Mouse (Mus musculus): ENCODE data around the gene Pin1rt1. TPM values are rescaled to one million over a fixed set of nuclear protein-coding genes. Genes with fewer than 3 reads are reported as not detected.

Pin1rt1 gene
- polyA plus RNA-seq, 1 experiment from 2014 or later: 0.18 TPM

GRCm38 (mm10) chr2:104710670-104711370 is 5.4 kb downstream of the Pin1rt1 start:
- Histone ChIP-seq H3K9ac (peak overlapping the region; percentile 83), H3K4me1 (peaks cover 19% of the 10 kb centered on the region), H3K4me3 (peak overlapping the region; percentile 74), H3K27ac (peak overlapping the region; percentile 91), H3K4me2 (replicated peaks) (peak overlapping the region; percentile 63), H3K27me3 (peaks cover 6% of the 10 kb centered on the region; the same call in 1 of the 2 replicates), H3K9me3 (replicated peaks) (no peaks in the 10 kb centered on the region), H3K36me3 (no peaks in the 10 kb centered on the region)
- WGBS: 19% methylated on average over 6 of the region's 6 CpGs
- 0 out of 2 replicates have a peak, but pooled peaks have one; percentile 8 for ATAC-seq (ENCODE audit: low FRiP score)

- Histone ChIP-seq H3K27me3 (peaks cover 6% of the 10 kb centered on the region; the same call in 1 of the 2 replicates), H3K4me3 (no peak overlapping the region), H3K4me1 (peaks cover 19% of the 10 kb centered on the region), H3K9ac (no peak overlapping the region), H3K27ac (no peak overlapping the region), H3K9me3 (replicated peaks) (no peaks in the 10 kb centered on the region), H3K4me2 (replicated peaks) (no peak overlapping the region), H3K36me3 (peaks cover 7% of the 10 kb centered on the region; the same call in 1 of the 2 replicates)
- 68% methylated on average over 6 of the region's 6 CpGs for WGBS
- ATAC-seq (ENCODE audit: low FRiP score): no peak
Measured at GRCm38 (mm10) chr2:104709786-104710337, 6.3 kb downstream of the Pin1rt1 start.

GRCm38 (mm10) chr2:104704355-104704754 is 11.8 kb downstream of the Pin1rt1 start:
- no peak for ATAC-seq (ENCODE audit: low FRiP score)
- Histone ChIP-seq H3K4me2 (replicated peaks) (no peak overlapping the region), H3K9ac (no peak overlapping the region), H3K4me1 (no peaks in the 10 kb centered on the region), H3K27me3 (no peaks in the 10 kb centered on the region), H3K9me3 (replicated peaks) (no peaks in the 10 kb centered on the region), H3K4me3 (no peak overlapping the region), H3K36me3 (peaks cover 16% of the 10 kb centered on the region), H3K27ac (no peak overlapping the region)
- 85% methylated on average over 3 of the region's 3 CpGs for WGBS

- Histone ChIP-seq H3K4me3 (no peak overlapping the region), H3K9me3 (replicated peaks) (no peaks in the 10 kb centered on the region), H3K9ac (no peak overlapping the region), H3K36me3 (peaks cover 16% of the 10 kb centered on the region), H3K27ac (no peak overlapping the region), H3K4me2 (replicated peaks) (no peak overlapping the region), H3K27me3 (no peaks in the 10 kb centered on the region), H3K4me1 (no peaks in the 10 kb centered on the region)
- WGBS: 80% methylated on average over 3 of the region's 3 CpGs
- ATAC-seq (ENCODE audit: low FRiP score): no peak
Measured at GRCm38 (mm10) chr2:104703158-104703557, 13.0 kb downstream of the Pin1rt1 start.

- WGBS: 89% methylated on average over 11 of the region's 11 CpGs
- H3K27ac ChIP-seq: no peak overlapping the region
- no peaks in the 10 kb centered on the region for H3K4me1 ChIP-seq
- no peaks in the 10 kb centered on the region for H3K27me3 ChIP-seq
- peaks cover 14% of the 10 kb centered on the region for H3K36me3 ChIP-seq
- no peak for ATAC-seq (ENCODE audit: low FRiP score)
- H3K9ac ChIP-seq: no peak overlapping the region
- no peaks in the 10 kb centered on the region for H3K9me3 ChIP-seq (replicated peaks)
- no peak overlapping the region for H3K4me3 ChIP-seq
- no peak overlapping the region for H3K4me2 ChIP-seq (replicated peaks)
Measured at GRCm38 (mm10) chr2:104699659-104700058, 16.5 kb downstream of the Pin1rt1 start.

GRCm38 (mm10) chr2:104692551-104692950 is 23.6 kb downstream of the Pin1rt1 start:
- H3K4me2 ChIP-seq (replicated peaks): no peak overlapping the region
- WGBS: 76% methylated on average over 2 of the region's 2 CpGs

GRCm38 (mm10) chr2:104690720-104691119 is 25.5 kb downstream of the Pin1rt1 start:
- Histone ChIP-seq H3K4me2 (replicated peaks) (no peak overlapping the region), H3K27ac (no peak overlapping the region), H3K9ac (no peak overlapping the region), H3K27me3 (no peaks in the 10 kb centered on the region), H3K4me1 (no peaks in the 10 kb centered on the region), H3K36me3 (0 out of 2 replicates have a peak, but pooled peaks cover 2% of the 10 kb centered on the region), H3K9me3 (replicated peaks) (no peaks in the 10 kb centered on the region), H3K4me3 (no peak overlapping the region)
- 79% methylated on average over 4 of the region's 4 CpGs for WGBS
- ATAC-seq (ENCODE audit: low FRiP score): no peak

More at GRCm38 (mm10) chr2:104692551-104692950, 23.6 kb downstream of the Pin1rt1 start:
- Histone ChIP-seq H3K36me3 (peaks cover 6% of the 10 kb centered on the region; the same call in 1 of the 2 replicates), H3K4me3 (no peak overlapping the region), H3K27ac (no peak overlapping the region), H3K9ac (no peak overlapping the region), H3K4me1 (no peaks in the 10 kb centered on the region), H3K27me3 (no peaks in the 10 kb centered on the region), H3K9me3 (replicated peaks) (no peaks in the 10 kb centered on the region)
- ATAC-seq (ENCODE audit: low FRiP score): no peak

GRCm38 (mm10) chr2:104688724-104689123 is 27.5 kb downstream of the Pin1rt1 start:
- H3K36me3 ChIP-seq: peaks cover 10% of the 10 kb centered on the region
- H3K27ac ChIP-seq: no peak overlapping the region
- WGBS: 75% methylated on average over 8 of the region's 8 CpGs
- no peaks in the 10 kb centered on the region for H3K27me3 ChIP-seq
- H3K4me2 ChIP-seq (replicated peaks): no peak overlapping the region
- H3K4me1 ChIP-seq: no peaks in the 10 kb centered on the region
- no peak overlapping the region for H3K4me3 ChIP-seq
- H3K9ac ChIP-seq: no peak overlapping the region
- H3K9me3 ChIP-seq (replicated peaks): no peaks in the 10 kb centered on the region
- ATAC-seq (ENCODE audit: low FRiP score): no peak

GRCm38 (mm10) chr2:104688321-104688720 is 27.9 kb downstream of the Pin1rt1 start:
- H3K27me3 ChIP-seq: no peaks in the 10 kb centered on the region
- WGBS: 78% methylated on average over 3 of the region's 3 CpGs
- peaks cover 14% of the 10 kb centered on the region for H3K36me3 ChIP-seq
- no peak overlapping the region for H3K9ac ChIP-seq
- no peak overlapping the region for H3K4me3 ChIP-seq
- no peak for ATAC-seq (ENCODE audit: low FRiP score)
- no peaks in the 10 kb centered on the region for H3K9me3 ChIP-seq (replicated peaks)
- no peak overlapping the region for H3K27ac ChIP-seq
- H3K4me2 ChIP-seq (replicated peaks): no peak overlapping the region
- no peaks in the 10 kb centered on the region for H3K4me1 ChIP-seq

GRCm38 (mm10) chr2:104687261-104687660 is 28.9 kb downstream of the Pin1rt1 start:
- no peak overlapping the region for H3K9ac ChIP-seq

GRCm38 (mm10) chr2:104685418-104685817 is 30.8 kb downstream of the Pin1rt1 start:
- Histone ChIP-seq H3K27ac (no peak overlapping the region), H3K36me3 (peaks cover 43% of the 10 kb centered on the region), H3K4me2 (replicated peaks) (no peak overlapping the region), H3K4me1 (no peaks in the 10 kb centered on the region), H3K27me3 (no peaks in the 10 kb centered on the region), H3K9me3 (replicated peaks) (no peaks in the 10 kb centered on the region), H3K9ac (no peak overlapping the region), H3K4me3 (no peak overlapping the region)
- 7% methylated on average over 13 of the region's 13 CpGs for WGBS
- peak; percentile 82 for ATAC-seq (ENCODE audit: low FRiP score)

More at GRCm38 (mm10) chr2:104687261-104687660, 28.9 kb downstream of the Pin1rt1 start:
- Histone ChIP-seq H3K9me3 (replicated peaks) (no peaks in the 10 kb centered on the region), H3K4me1 (no peaks in the 10 kb centered on the region), H3K4me2 (replicated peaks) (no peak overlapping the region), H3K4me3 (no peak overlapping the region), H3K27ac (no peak overlapping the region), H3K36me3 (peaks cover 25% of the 10 kb centered on the region), H3K27me3 (no peaks in the 10 kb centered on the region)
- no peak for ATAC-seq (ENCODE audit: low FRiP score)
- whole genome bisulfite sequencing: 66% methylated on average over 3 of the region's 3 CpGs

- peaks cover 48% of the 10 kb centered on the region for H3K36me3 ChIP-seq
- H3K27ac ChIP-seq: no peak overlapping the region
- no peak overlapping the region for H3K9ac ChIP-seq
- no peak overlapping the region for H3K4me3 ChIP-seq
- ATAC-seq (ENCODE audit: low FRiP score): no peak
- no peaks in the 10 kb centered on the region for H3K4me1 ChIP-seq
- WGBS: 86% methylated on average over 4 of the region's 4 CpGs
- H3K27me3 ChIP-seq: no peaks in the 10 kb centered on the region
- no peak overlapping the region for H3K4me2 ChIP-seq (replicated peaks)
- no peaks in the 10 kb centered on the region for H3K9me3 ChIP-seq (replicated peaks)
Measured at GRCm38 (mm10) chr2:104684771-104685170, 31.4 kb downstream of the Pin1rt1 start.

- Histone ChIP-seq H3K4me2 (replicated peaks) (no peak overlapping the region), H3K9ac (no peak overlapping the region), H3K27ac (no peak overlapping the region), H3K9me3 (replicated peaks) (no peaks in the 10 kb centered on the region), H3K4me3 (no peak overlapping the region), H3K4me1 (no peaks in the 10 kb centered on the region), H3K27me3 (no peaks in the 10 kb centered on the region), H3K36me3 (peaks cover 36% of the 10 kb centered on the region)
- no peak for ATAC-seq (ENCODE audit: low FRiP score)
- WGBS: 83% methylated on average over 3 of the region's 3 CpGs
Measured at GRCm38 (mm10) chr2:104677326-104677725, 38.9 kb downstream of the Pin1rt1 start.

All from hindbrain, embryonic 12.5 days (tissue).